Mouse (Mus musculus): ENCODE data around the gene Tead3.

- TF ChIP-seq CTCF (conservative IDR thresholded peaks at IDR 0.05; ENCODE audit: insufficient read depth, insufficient read length, low read depth, low read length): no peak
- TF ChIP-seq POLR2A (IDR thresholded peaks at IDR 0.05; ENCODE audit: low read depth, low read length): no peak
Measured at GRCm38 (mm10) chr17:28287578-28287977, 63.0 kb downstream of the Tead3 start.
